Mouse (Mus musculus) kidney, postnatal 0 days (tissue): Measurements from ENCODE around the gene Dnajc8. TPM values are rescaled to one million over a fixed set of nuclear protein-coding genes. Genes with fewer than 3 reads are reported as not detected.

Experiments
- ATAC-seq: fragments of 200-750 bp; cut with Nextera tagmentation; replicated peaks from 2 replicates; pipeline ENCODE4 v1.8.0; 2017; ENCODE audit warnings: low read depth, moderate number of reproducible peaks, moderate TSS enrichment, moderate library complexity; ENCODE audit not compliant: low FRiP score
- DNase-seq: peaks from one replicate; pipeline ENCODE4 v3.0.0-alpha.2; 2016; ENCODE audit warnings: low spot score
- H3K27ac ChIP-seq: fragments of 300-500 bp; sonication (generic); 2 replicates; pipeline ENCODE4 v1.5.1; 2014; ENCODE audit warnings: mild to moderate bottlenecking
- H3K27me3 ChIP-seq: fragments of 300-500 bp; sonication (generic); 2 replicates; pipeline ENCODE4 v1.6.1; 2014; ENCODE audit warnings: low read length, mixed read lengths; ENCODE audit not compliant: insufficient read depth
- H3K36me3 ChIP-seq: fragments of 300-500 bp; sonication (generic); 2 replicates; pipeline ENCODE4 v1.6.1; 2014; ENCODE audit warnings: low read length, mixed read lengths; ENCODE audit not compliant: insufficient read depth
- H3K4me1 ChIP-seq: fragments of 300-500 bp; sonication (generic); replicated peaks from 2 replicates; pipeline ENCODE4 v1.6.1; 2014; ENCODE audit warnings: antibody characterized with exemption, low read length, mixed read lengths; ENCODE audit not compliant: insufficient read depth
- H3K4me2 ChIP-seq: fragments of 300-500 bp; sonication (generic); 2 replicates; pipeline ENCODE4 v1.6.1; 2014; ENCODE audit warnings: mild to moderate bottlenecking, low read length, moderate library complexity, mixed read lengths
- H3K4me3 ChIP-seq: fragments of 300-500 bp; sonication (generic); replicated peaks from 2 replicates; pipeline ENCODE4 v1.5.1; 2014; ENCODE audit warnings: low read depth, low read length
- H3K9ac ChIP-seq: fragments of 300-500 bp; sonication (generic); 2 replicates; pipeline ENCODE4 v1.6.1; 2014; ENCODE audit warnings: low read depth, low read length
- H3K9me3 ChIP-seq: fragments of 300-500 bp; sonication (generic); replicated peaks from 2 replicates; pipeline ENCODE4 v1.6.1; 2016; ENCODE audit warnings: low read length, inconsistent platforms, mixed read lengths
- CTCF ChIP-seq: IDR thresholded peaks from 2 replicates; pipeline ENCODE4 v1.5.1; 2016; ENCODE audit warnings: antibody characterized with exemption, low read depth, mild to moderate bottlenecking, moderate library complexity
- WGBS: fragments of 180-500 bp; shearing (Covaris S2); extraction: QIAGEN DNeasy Blood & Tissue Kit; methylation state at CpG from one replicate; pipeline ENCODE4 v1.1.7; 2014; 5-methylcytosine and 5-hydroxymethylcytosine counted together
- polyA plus RNA-seq: library from polyadenylated mRNA; unstranded; fragments of >200 nt; fragmentation: Nextera tagmentation; extraction: Ambion mirVana; gene quantifications from 2 replicates; pipeline ENCODE4 v1.2.1, GENCODE M21; 2015

Gene Dnajc8
- polyA plus RNA-seq, 1 experiment from 2014 or later = 170 TPM

GRCm38 (mm10) chr4:132506250-132506649 is 29.1 kb upstream of the Dnajc8 start:
- Histone ChIP-seq H3K4me1 (peaks cover 16% of the 10 kb centered on the region), H3K9ac (no peak overlapping the region), H3K27ac (no peak overlapping the region), H3K4me3 (no peak overlapping the region), H3K4me2 (no peak overlapping the region), H3K9me3 (no peaks in the 10 kb centered on the region), H3K27me3 (no peaks in the 10 kb centered on the region), H3K36me3 (no peaks in the 10 kb centered on the region)
- no peak for DNase-seq
- no peak for TF ChIP-seq CTCF
- no peak for ATAC-seq
- WGBS = 77% methylated on average over 6 of the region's 6 CpGs

- Histone ChIP-seq H3K27me3 (no peaks in the 10 kb centered on the region), H3K9ac (peak overlapping the region; percentile 47; the same call in 1 of the 2 replicates), H3K4me3 (no peak overlapping the region), H3K9me3 (no peaks in the 10 kb centered on the region), H3K4me1 (peaks cover 16% of the 10 kb centered on the region), H3K27ac (peak overlapping the region; percentile 44; the same call in 1 of the 2 replicates), H3K36me3 (no peaks in the 10 kb centered on the region), H3K4me2 (no peak overlapping the region)
- WGBS = 49% methylated on average over 2 of the region's 2 CpGs
- no peak for TF ChIP-seq CTCF
- ATAC-seq (no peak), DNase-seq (no peak)
Measured at GRCm38 (mm10) chr4:132507210-132507609, 28.1 kb upstream of the Dnajc8 start.

- H3K9me3 ChIP-seq = no peaks in the 10 kb centered on the region
- peak; percentile 96 for DNase-seq
- ATAC-seq = peak; percentile 74
- under 1% methylated on average over 51 of the region's 52 CpGs for WGBS
- peak overlapping the region; percentile 92 for H3K27ac ChIP-seq
- no peak for TF ChIP-seq CTCF
- no peaks in the 10 kb centered on the region for H3K27me3 ChIP-seq
- H3K4me1 ChIP-seq = peaks cover 13% of the 10 kb centered on the region
- no peaks in the 10 kb centered on the region for H3K36me3 ChIP-seq
- H3K9ac ChIP-seq = peak overlapping the region; percentile 87
- H3K4me2 ChIP-seq = peak overlapping the region; percentile 74
- H3K4me3 ChIP-seq = peak overlapping the region; percentile 90
Measured at GRCm38 (mm10) chr4:132509621-132510296, 25.6 kb upstream of the Dnajc8 start.

- Histone ChIP-seq H3K9ac (peak within 1 kb of the TSS; percentile 87), H3K27me3 (no peaks in the 10 kb centered on the region), H3K4me3 (peak within 1 kb of the TSS; percentile 90), H3K36me3 (no peaks in the 10 kb centered on the region), H3K4me1 (peaks cover 13% of the 10 kb centered on the region), H3K27ac (peak within 1 kb of the TSS; percentile 92), H3K4me2 (peak within 1 kb of the TSS; percentile 74), H3K9me3 (no peaks in the 10 kb centered on the region)
- no peak for TF ChIP-seq CTCF
- under 1% methylated on average over 32 of the region's 32 CpGs for WGBS
- peak; percentile 91 for ATAC-seq
- peak; percentile 99 for DNase-seq
Measured at GRCm38 (mm10) chr4:132510352-132510798, 25.0 kb upstream of the Dnajc8 start, which contains the start of gene Sesn2. Gene Sesn2, minus strand, starts transcription at chr4:132510501.

GRCm38 (mm10) chr4:132512080-132512479 is 23.3 kb upstream of the Dnajc8 start:
- no peak for TF ChIP-seq CTCF
- Histone ChIP-seq H3K4me3 (no peak overlapping the region), H3K9me3 (no peaks in the 10 kb centered on the region), H3K36me3 (no peaks in the 10 kb centered on the region), H3K9ac (no peak overlapping the region), H3K4me2 (no peak overlapping the region), H3K27ac (no peak overlapping the region), H3K27me3 (no peaks in the 10 kb centered on the region), H3K4me1 (peaks cover 12% of the 10 kb centered on the region)
- ATAC-seq (no peak), DNase-seq (no peak)
- 72% methylated on average over 3 of the region's 3 CpGs for WGBS

GRCm38 (mm10) chr4:132513395-132514273 is 21.7 kb upstream of the Dnajc8 start:
- no peaks in the 10 kb centered on the region for H3K9me3 ChIP-seq
- WGBS = 37% methylated on average over 14 of the region's 14 CpGs
- H3K4me3 ChIP-seq = no peak overlapping the region
- no peaks in the 10 kb centered on the region for H3K36me3 ChIP-seq
- H3K27ac ChIP-seq = peak overlapping the region; percentile 3; the same call in 1 of the 2 replicates
- peaks cover 5% of the 10 kb centered on the region; the same call in 1 of the 2 replicates for H3K4me1 ChIP-seq
- 0 out of 2 replicates have a peak overlapping the region, but pooled peaks have one; percentile 8 for H3K9ac ChIP-seq
- no peaks in the 10 kb centered on the region for H3K27me3 ChIP-seq
- TF ChIP-seq CTCF = no peak
- no peak for DNase-seq
- H3K4me2 ChIP-seq = peak overlapping the region; percentile 10; the same call in 1 of the 2 replicates
- no peak for ATAC-seq
